Mouse (Mus musculus) ES-E14 (cell line): ENCODE measurements around the gene Rpn1.

Experiments
- CHD2 ChIP-seq: IDR thresholded peaks from 2 replicates; pipeline ENCODE4 v1.6.1; 2014; ENCODE audit warnings: mild to moderate bottlenecking, low read depth, low read length, inconsistent platforms
- HCFC1 ChIP-seq: IDR thresholded peaks from 2 replicates; pipeline ENCODE4 v1.6.1; 2012; ENCODE audit warnings: low read length, inconsistent platforms, borderline replicate concordance; ENCODE audit not compliant: insufficient read depth
- MAFK ChIP-seq: IDR thresholded peaks from 2 replicates; pipeline ENCODE4 v1.6.1; 2014; ENCODE audit warnings: mild to moderate bottlenecking, low read depth, low read length, inconsistent platforms; ENCODE audit not compliant: insufficient read depth
- ZC3H11A ChIP-seq: IDR thresholded peaks from 2 replicates; pipeline ENCODE4 v1.6.1; 2012; ENCODE audit warnings: low read depth, mild to moderate bottlenecking, inconsistent platforms, low read length, borderline replicate concordance
- ZNF384 ChIP-seq: IDR thresholded peaks from 2 replicates; pipeline ENCODE4 v1.6.1; 2012; ENCODE audit warnings: low read depth, low read length, inconsistent platforms

- TF ChIP-seq ZC3H11A (no peak), MAFK (no peak), ZNF384 (no peak), CHD2 (no peak), HCFC1 (no peak)
Observed at GRCm38 (mm10) chr6:88051206-88051605, 33.1 kb upstream of the Rpn1 start.
